In genomic region chr6:93715181-93716180, GRCm38 (mm10) we compare ENCODE assay signal across 8 mouse cellular contexts.
DNase-seq lines count a peak whose midpoint lies in the region; ATAC-seq and TF ChIP-seq lines count a peak whose summit lies in the region.

No protein-coding gene starts in this region.

- H3K27me3 ChIP-seq in kidney, postnatal 0 days (ENCODE audit: insufficient read depth, low read length) = no peaks in the 10 kb centered on the region
- no peaks in the 10 kb centered on the region; the same call in none of the 2 replicates for H3K27me3 ChIP-seq in embryonic facial prominence, embryonic 11.5 days (ENCODE audit: control insufficient read depth, insufficient read depth, low read length)
- 0 out of 2 replicates have a peak, but pooled peaks cover 3% of the 10 kb centered on the region for H3K27me3 ChIP-seq in hindbrain, postnatal 0 days (ENCODE audit: insufficient read depth, low read length)
- H3K27me3 ChIP-seq in midbrain, embryonic 15.5 days (replicated peaks) = no peaks in the 10 kb centered on the region

- no peak for ATAC-seq in kidney, postnatal 0 days (replicated peaks; ENCODE audit: low FRiP score, low read depth)
- no peak for ATAC-seq in embryonic facial prominence, embryonic 11.5 days (replicated peaks; ENCODE audit: insufficient number of reproducible peaks, low FRiP score, low TSS enrichment, low read depth)
- peak; percentile 25; the same call in 1 of the 2 replicates for ATAC-seq in hindbrain, postnatal 0 days
- peak; percentile 12; the same call in 1 of the 2 replicates for ATAC-seq in midbrain, embryonic 15.5 days (replicated peaks)

- peaks cover 27% of the 10 kb centered on the region for H3K4me1 ChIP-seq in kidney, postnatal 0 days (replicated peaks; ENCODE audit: insufficient read depth, low read length)
- no peaks in the 10 kb centered on the region; the same call in none of the 2 replicates for H3K4me1 ChIP-seq in embryonic facial prominence, embryonic 11.5 days (ENCODE audit: control insufficient read depth, insufficient read depth, low read length)
- H3K4me1 ChIP-seq in hindbrain, postnatal 0 days (ENCODE audit: insufficient read depth, low read length) = peaks cover 14% of the 10 kb centered on the region; the same call in 1 of the 2 replicates
- peaks cover 41% of the 10 kb centered on the region for H3K4me1 ChIP-seq in midbrain, embryonic 15.5 days

- H3K9ac ChIP-seq in kidney, postnatal 0 days (ENCODE audit: low read depth, low read length) = no peak overlapping the region
- H3K9ac ChIP-seq in embryonic facial prominence, embryonic 11.5 days (replicated peaks; ENCODE audit: low read length) = no peak overlapping the region
- H3K9ac ChIP-seq in hindbrain, postnatal 0 days (replicated peaks; ENCODE audit: low read length) = peak overlapping the region; percentile 44; the same call in 1 of the 2 replicates
- H3K9ac ChIP-seq in midbrain, embryonic 15.5 days = peak overlapping the region; percentile 37

- H3K9me3 ChIP-seq in kidney, postnatal 0 days (replicated peaks; ENCODE audit: low read length) = no peaks in the 10 kb centered on the region
- H3K9me3 ChIP-seq in embryonic facial prominence, embryonic 11.5 days (replicated peaks; ENCODE audit: control insufficient read depth, low read length) = no peaks in the 10 kb centered on the region
- H3K9me3 ChIP-seq in hindbrain, postnatal 0 days (ENCODE audit: low read length) = no peaks in the 10 kb centered on the region
- no peaks in the 10 kb centered on the region for H3K9me3 ChIP-seq in midbrain, embryonic 15.5 days

- no peaks in the 10 kb centered on the region for H3K36me3 ChIP-seq in kidney, postnatal 0 days (ENCODE audit: insufficient read depth, low read length)
- H3K36me3 ChIP-seq in embryonic facial prominence, embryonic 11.5 days (replicated peaks; ENCODE audit: control insufficient read depth, insufficient read depth, low read depth, low read length) = no peaks in the 10 kb centered on the region
- H3K36me3 ChIP-seq in hindbrain, postnatal 0 days (ENCODE audit: insufficient read depth, low read length) = no peaks in the 10 kb centered on the region
- H3K36me3 ChIP-seq in midbrain, embryonic 15.5 days (replicated peaks) = no peaks in the 10 kb centered on the region

- 37% methylated on average over 24 of the region's 24 CpGs for WGBS in kidney, postnatal 0 days
- 29% methylated on average over 24 of the region's 24 CpGs for WGBS in embryonic facial prominence, embryonic 11.5 days
- 41% methylated on average over 24 of the region's 24 CpGs for WGBS in hindbrain, postnatal 0 days
- 32% methylated on average over 24 of the region's 24 CpGs for WGBS in midbrain, embryonic 15.5 days

- H3K27ac ChIP-seq in kidney, postnatal 0 days = no peak overlapping the region
- H3K27ac ChIP-seq in embryonic facial prominence, embryonic 11.5 days (replicated peaks; ENCODE audit: low read depth, low read length) = no peak overlapping the region
- H3K27ac ChIP-seq in hindbrain, postnatal 0 days = 0 out of 2 replicates have a peak overlapping the region, but pooled peaks have one; percentile 1
- H3K27ac ChIP-seq in midbrain, embryonic 15.5 days = peak overlapping the region; percentile 57

- peak overlapping the region; percentile 22; the same call in 1 of the 2 replicates for H3K4me3 ChIP-seq in kidney, postnatal 0 days (replicated peaks; ENCODE audit: low read depth, low read length)
- H3K4me3 ChIP-seq in embryonic facial prominence, embryonic 11.5 days (ENCODE audit: low read depth, low read length) = no peak overlapping the region
- H3K4me3 ChIP-seq in hindbrain, postnatal 0 days (ENCODE audit: low read length) = peak overlapping the region; percentile 38
- peak overlapping the region; percentile 40 for H3K4me3 ChIP-seq in midbrain, embryonic 15.5 days

- TF ChIP-seq CTCF in kidney, postnatal 0 days (IDR thresholded peaks at IDR 0.05; ENCODE audit: low read depth) = no peak
- no peak for TF ChIP-seq CTCF in hindbrain, postnatal 0 days (IDR thresholded peaks at IDR 0.05; ENCODE audit: low read depth)

- H3K4me2 ChIP-seq in kidney, postnatal 0 days (ENCODE audit: low read length) = peak overlapping the region; percentile 45
- H3K4me2 ChIP-seq in embryonic facial prominence, embryonic 11.5 days (ENCODE audit: low read depth, low read length) = 0 out of 2 replicates have a peak overlapping the region, but pooled peaks have one; percentile 23
- H3K4me2 ChIP-seq in hindbrain, postnatal 0 days (ENCODE audit: low read depth, low read length) = peak overlapping the region; percentile 67
- H3K4me2 ChIP-seq in midbrain, embryonic 15.5 days = peak overlapping the region; percentile 65

- DNase-seq in kidney, postnatal 0 days (ENCODE audit: low spot score) = no peak
- DNase-seq in kidney, postnatal 36 days = no peak
- DNase-seq in embryonic facial prominence, embryonic 11.5 days (ENCODE audit: low spot score) = peak; percentile 25
- DNase-seq in hindbrain, postnatal 0 days (ENCODE audit: low spot score) = peak; percentile 22
- no peak for DNase-seq in gastrocnemius, postnatal 4 days (ENCODE audit: low spot score in 2 of 2)
- no peak for DNase-seq in kidney, adult 11 months
- no peak for DNase-seq in MN1 (ENCODE audit: low spot score)

Comparison
In these comparisons a context has a peak if more than half of its experiments do, and no peak if none do; other contexts are left out.
1. ATAC-seq: peak in hindbrain, postnatal 0 days (single experiment) and midbrain, embryonic 15.5 days (single experiment); none in kidney, postnatal 0 days (single experiment) and embryonic facial prominence, embryonic 11.5 days (single experiment).
2. DNase-seq: peak in embryonic facial prominence, embryonic 11.5 days (single experiment) and hindbrain, postnatal 0 days (single experiment); none in kidney, postnatal 0 days (single experiment), kidney, postnatal 36 days (0 of 2), gastrocnemius, postnatal 4 days (0 of 2), kidney, adult 11 months (single experiment) and MN1 (single experiment).
3. H3K27ac ChIP-seq: peak in hindbrain, postnatal 0 days (single experiment) and midbrain, embryonic 15.5 days (single experiment); none in kidney, postnatal 0 days (single experiment) and embryonic facial prominence, embryonic 11.5 days (single experiment).
4. H3K9ac ChIP-seq: peak in hindbrain, postnatal 0 days (single experiment) and midbrain, embryonic 15.5 days (single experiment); none in kidney, postnatal 0 days (single experiment) and embryonic facial prominence, embryonic 11.5 days (single experiment).
5. Peak in every context shown above with its lines, with median percentiles within 50 percentile points of each other: H3K4me2 ChIP-seq.